Mouse (Mus musculus) embryonic facial prominence, embryonic 11.5 days (tissue): ENCODE data around the gene Sez6l2. TPM values are rescaled to one million over a fixed set of nuclear protein-coding genes. Genes with fewer than 3 reads are reported as not detected.

Experiments used
- ATAC-seq: fragments of 200-750 bp; cut with Nextera tagmentation; replicated peaks from 2 replicates; pipeline ENCODE4 v1.8.0; 2017; ENCODE audit warnings: low read depth; ENCODE audit not compliant: insufficient number of reproducible peaks, low FRiP score, low TSS enrichment
- DNase-seq: peaks from one replicate; pipeline ENCODE4 v3.0.0-alpha.2; 2015; ENCODE audit warnings: low spot score
- H3K27ac ChIP-seq: fragments of 300-500 bp; sonication (generic); replicated peaks from 2 replicates; pipeline ENCODE4 v1.5.1; 2014; ENCODE audit warnings: mild to moderate bottlenecking, low read depth, low read length, control low read depth
- H3K27me3 ChIP-seq: fragments of 300-500 bp; sonication (generic); 2 replicates; pipeline ENCODE4 v1.6.1; 2014; ENCODE audit warnings: mild to moderate bottlenecking, low read length, moderate library complexity, mixed read lengths; ENCODE audit not compliant: control insufficient read depth, insufficient read depth
- H3K36me3 ChIP-seq: fragments of 300-500 bp; sonication (generic); replicated peaks from 2 replicates; pipeline ENCODE4 v1.6.1; 2014; ENCODE audit warnings: low read depth, mild to moderate bottlenecking, low read length, moderate library complexity, mixed read lengths; ENCODE audit not compliant: control insufficient read depth, insufficient read depth
- H3K4me1 ChIP-seq: fragments of 300-500 bp; sonication (generic); 2 replicates; pipeline ENCODE4 v1.6.1; 2014; ENCODE audit warnings: low read length, mixed read lengths; ENCODE audit not compliant: control insufficient read depth, insufficient read depth
- H3K4me2 ChIP-seq: fragments of 300-500 bp; sonication (generic); 2 replicates; pipeline ENCODE4 v1.6.1; 2014; ENCODE audit warnings: low read depth, mild to moderate bottlenecking, control low read depth, low read length, moderate library complexity
- H3K4me3 ChIP-seq: fragments of 300-500 bp; sonication (generic); 2 replicates; pipeline ENCODE4 v1.5.1; 2014; ENCODE audit warnings: low read depth, low read length, control low read depth
- H3K9ac ChIP-seq: fragments of 300-500 bp; sonication (generic); replicated peaks from 2 replicates; pipeline ENCODE4 v1.6.1; 2014; ENCODE audit warnings: mild to moderate bottlenecking, control low read depth, low read length
- H3K9me3 ChIP-seq: fragments of 300-500 bp; sonication (generic); replicated peaks from 2 replicates; pipeline ENCODE4 v1.6.1; 2016; ENCODE audit warnings: mild to moderate bottlenecking, low read length, inconsistent platforms, mixed read lengths; ENCODE audit not compliant: control insufficient read depth
- WGBS: fragments of 180-500 bp; shearing (Covaris S2); extraction: QIAGEN DNeasy Blood & Tissue Kit; methylation state at CpG from one replicate; pipeline ENCODE4 v1.1.7; 2014; 5-methylcytosine and 5-hydroxymethylcytosine counted together
- polyA plus RNA-seq: library from polyadenylated mRNA; unstranded; fragments of >200 nt; fragmentation: Nextera tagmentation; extraction: Ambion mirVana; gene quantifications from 2 replicates; pipeline ENCODE4 v1.2.1, GENCODE M21; 2014

The Sez6l2 gene
- polyA plus RNA-seq, 1 experiment from 2014 or later = 1.2 TPM

- H3K9me3 ChIP-seq = no peaks in the 10 kb centered on the region
- no peak overlapping the region for H3K9ac ChIP-seq
- DNase-seq = no peak
- no peak overlapping the region for H3K27ac ChIP-seq
- H3K4me2 ChIP-seq = no peak overlapping the region
- no peaks in the 10 kb centered on the region for H3K4me1 ChIP-seq
- no peak for ATAC-seq
- WGBS = 96% methylated on average over 2 of the region's 2 CpGs
- no peaks in the 10 kb centered on the region for H3K27me3 ChIP-seq
- no peak overlapping the region for H3K4me3 ChIP-seq
- peaks cover 5% of the 10 kb centered on the region for H3K36me3 ChIP-seq
Measured at GRCm38 (mm10) chr7:126981601-126982000, 31.2 kb downstream of the Sez6l2 start.

- H3K4me2 ChIP-seq = no peak overlapping the region
- peaks cover 5% of the 10 kb centered on the region for H3K36me3 ChIP-seq
- no peak overlapping the region for H3K27ac ChIP-seq
- no peaks in the 10 kb centered on the region for H3K9me3 ChIP-seq
- no peak for DNase-seq
- H3K4me1 ChIP-seq = no peaks in the 10 kb centered on the region
- H3K27me3 ChIP-seq = no peaks in the 10 kb centered on the region
- ATAC-seq = no peak
- H3K9ac ChIP-seq = no peak overlapping the region
- WGBS = 89% methylated on average over 4 of the region's 4 CpGs
- H3K4me3 ChIP-seq = no peak overlapping the region
Measured at GRCm38 (mm10) chr7:126982054-126982453, 31.7 kb downstream of the Sez6l2 start.

GRCm38 (mm10) chr7:126983113-126983512, 32.8 kb downstream of the Sez6l2 start:
- peaks cover 5% of the 10 kb centered on the region for H3K36me3 ChIP-seq
- H3K27me3 ChIP-seq = no peaks in the 10 kb centered on the region
- no peaks in the 10 kb centered on the region for H3K4me1 ChIP-seq
- no peak overlapping the region for H3K9ac ChIP-seq
- no peak for ATAC-seq
- 84% methylated on average over 7 of the region's 7 CpGs for WGBS
- H3K27ac ChIP-seq = no peak overlapping the region
- H3K9me3 ChIP-seq = no peaks in the 10 kb centered on the region
- DNase-seq = no peak
- H3K4me3 ChIP-seq = no peak overlapping the region
- no peak overlapping the region for H3K4me2 ChIP-seq

- no peaks in the 10 kb centered on the region for H3K36me3 ChIP-seq
- H3K4me3 ChIP-seq = no peak overlapping the region
- H3K9ac ChIP-seq = no peak overlapping the region
- no peaks in the 10 kb centered on the region for H3K9me3 ChIP-seq
- no peak overlapping the region for H3K4me2 ChIP-seq
- WGBS = 60% methylated on average over 10 of the region's 10 CpGs
- no peak for DNase-seq
- H3K27me3 ChIP-seq = no peaks in the 10 kb centered on the region
- ATAC-seq = no peak
- no peaks in the 10 kb centered on the region for H3K4me1 ChIP-seq
- H3K27ac ChIP-seq = no peak overlapping the region
Measured at GRCm38 (mm10) chr7:126984667-126985444, 34.5 kb downstream of the Sez6l2 start.

- no peaks in the 10 kb centered on the region for H3K36me3 ChIP-seq
Measured at GRCm38 (mm10) chr7:126986319-126986718, 36.0 kb downstream of the Sez6l2 start.

GRCm38 (mm10) chr7:126988816-126989215, 38.5 kb downstream of the Sez6l2 start:
- Histone ChIP-seq H3K9ac (0 out of 2 replicates have a peak overlapping the region, but pooled peaks have one; percentile 6), H3K27me3 (no peaks in the 10 kb centered on the region), H3K27ac (no peak overlapping the region), H3K4me1 (no peaks in the 10 kb centered on the region), H3K36me3 (no peaks in the 10 kb centered on the region), H3K9me3 (no peaks in the 10 kb centered on the region), H3K4me3 (no peak overlapping the region), H3K4me2 (no peak overlapping the region)
- WGBS = 72% methylated on average over 8 of the region's 8 CpGs
- no peak for ATAC-seq
- no peak for DNase-seq

More at GRCm38 (mm10) chr7:126986319-126986718, 36.0 kb downstream of the Sez6l2 start:
- no peaks in the 10 kb centered on the region for H3K27me3 ChIP-seq
- no peaks in the 10 kb centered on the region for H3K9me3 ChIP-seq
- no peak overlapping the region for H3K27ac ChIP-seq
- H3K4me3 ChIP-seq = no peak overlapping the region
- no peaks in the 10 kb centered on the region for H3K4me1 ChIP-seq
- peak; percentile 16 for DNase-seq
- ATAC-seq = no peak
- WGBS = 41% methylated on average over 9 of the region's 9 CpGs
- H3K9ac ChIP-seq = no peak overlapping the region
- H3K4me2 ChIP-seq = no peak overlapping the region

- ATAC-seq (no peak), DNase-seq (no peak)
- H3K9me3 ChIP-seq = no peaks in the 10 kb centered on the region
- H3K36me3 ChIP-seq = no peaks in the 10 kb centered on the region
- H3K4me3 ChIP-seq = no peak overlapping the region
- H3K4me2 ChIP-seq = no peak overlapping the region
- H3K27ac ChIP-seq = no peak overlapping the region
- no peaks in the 10 kb centered on the region for H3K4me1 ChIP-seq
- no peaks in the 10 kb centered on the region for H3K27me3 ChIP-seq
- H3K9ac ChIP-seq = no peak overlapping the region
- WGBS = 78% methylated on average over 4 of the region's 4 CpGs
Measured at GRCm38 (mm10) chr7:126996449-126996848, 46.1 kb downstream of the Sez6l2 start.

GRCm38 (mm10) chr7:126999568-126999967, 49.2 kb downstream of the Sez6l2 start:
- Histone ChIP-seq H3K4me1 (no peaks in the 10 kb centered on the region), H3K27me3 (no peaks in the 10 kb centered on the region), H3K4me2 (no peak overlapping the region), H3K9me3 (no peaks in the 10 kb centered on the region), H3K36me3 (no peaks in the 10 kb centered on the region), H3K9ac (no peak overlapping the region), H3K27ac (no peak overlapping the region), H3K4me3 (no peak overlapping the region)
- DNase-seq = no peak
- WGBS = 72% methylated on average over 10 of the region's 10 CpGs
- no peak for ATAC-seq
